Mouse (Mus musculus) gastrocnemius, postnatal 4 days (tissue): ENCODE measurements around the gene Tpte. TPM values are rescaled to one million over a fixed set of nuclear protein-coding genes. Genes with fewer than 3 reads are reported as not detected.

Experiments used
- total RNA-seq, 2 experiments: library from RNA; stranded (reverse); gene quantifications; 2 replicates each; pipeline ENCODE4 v1.2.3; 2021

Tpte gene
- total RNA-seq, 2 experiments from 2014 or later: not detected

Other genes with a start within 250 kb of the Tpte start
- under 1 TPM; 0.12 to 0.18 TPM for gene Atp7b, start 223.1 kb upstream of the Tpte start, total RNA-seq
- gene Alg11, start 222.7 kb upstream of the Tpte start, total RNA-seq: 10 to 100 TPM; 12.0 to 14.3 TPM
- not detected for gene Nek5, start 158.4 kb upstream of the Tpte start, total RNA-seq
- 1 to 10 TPM; 3.5 to 3.6 TPM for gene Nek3, start 117.0 kb upstream of the Tpte start, total RNA-seq
- 10 to 100 TPM; 15.6 to 16.4 TPM for gene Ckap2, start 97.6 kb upstream of the Tpte start, total RNA-seq
- gene Vps36, start 90.6 kb upstream of the Tpte start, total RNA-seq: 10 to 100 TPM; 24.3 to 24.6 TPM
- gene Thsd1, start 56.1 kb upstream of the Tpte start, total RNA-seq: 1 to 10 TPM; 8.1 to 8.7 TPM
- 10 to 100 TPM; 13.7 to 15.8 TPM for gene Slc25a15, start 115.2 kb downstream of the Tpte start, total RNA-seq
- 10 to 100 TPM; 33.6 to 37.0 TPM for gene Mrps31, start 127.9 kb downstream of the Tpte start, total RNA-seq